Mouse (Mus musculus) testis, adult 2 months (tissue): ENCODE results near the gene Gm13288. TPM values are rescaled to one million over a fixed set of nuclear protein-coding genes. Genes with fewer than 3 reads are reported as not detected.
A peak's percentile ranks its signal among the peaks of the same experiment; 100 is the strongest.
"Not testable (repeated sequence)": the region's sequence is repeated elsewhere in the genome, so short reads cannot be mapped to it uniquely, and the experiment has no call there.

ENCODE experiments used
- H3K27ac ChIP-seq: fragments of 200-500 bp; 2 replicates; pipeline ENCODE4 v1.5.1; 2012; ENCODE audit warnings: low read depth, low read length; ENCODE audit not compliant: control insufficient read depth, insufficient read depth
- H3K27me3 ChIP-seq: fragments of 200-500 bp; 2 replicates; pipeline ENCODE4 v1.6.1; 2012; ENCODE audit warnings: mild to moderate bottlenecking, low read length, moderate library complexity; ENCODE audit not compliant: control insufficient read depth, insufficient read depth
- H3K36me3 ChIP-seq: fragments of 200-500 bp; 2 replicates; pipeline ENCODE4 v1.6.1; 2012; ENCODE audit warnings: mild to moderate bottlenecking, low read length; ENCODE audit not compliant: control insufficient read depth, insufficient read depth
- H3K4me1 ChIP-seq: fragments of 200-500 bp; 2 replicates; pipeline ENCODE4 v1.6.1; 2012; ENCODE audit warnings: low read length; ENCODE audit not compliant: control insufficient read depth, insufficient read depth
- H3K4me3 ChIP-seq: fragments of 200-500 bp; 2 replicates; pipeline ENCODE4 v1.5.1; 2012; ENCODE audit warnings: low read depth, mild to moderate bottlenecking, low read length, moderate library complexity, mixed read lengths; ENCODE audit not compliant: control insufficient read depth
- CTCF ChIP-seq: fragments of 200-500 bp; IDR thresholded peaks from 2 replicates; pipeline ENCODE4 v1.5.1; 2012; ENCODE audit warnings: low read depth, mild to moderate bottlenecking, inconsistent platforms, low read length, moderate library complexity; ENCODE audit not compliant: control insufficient read depth, insufficient read depth, insufficient replicate concordance
- POLR2A ChIP-seq: fragments of 200-500 bp; IDR thresholded peaks from 2 replicates; pipeline ENCODE4 v1.6.1; 2012; ENCODE audit warnings: low read depth, mild to moderate bottlenecking, inconsistent platforms, low read length, moderate library complexity; ENCODE audit not compliant: control insufficient read depth
- polyA plus RNA-seq: library from polyadenylated mRNA; depleted of rRNA; stranded (reverse); fragments of >200 nt; gene quantifications from 2 replicates; pipeline ENCODE4 v1.2.3, GENCODE M21; 2012; rRNA removed

Gene Gm13288
- polyA plus RNA-seq, result not detected in 2 replicates

GRCm38 (mm10) chr4:88805231-88805630 lies at the start of gene Gm13288:
TSS of gene Gm13288 (plus strand) at chr4:88805531.
- not testable (repeated sequence) for H3K4me3 ChIP-seq, H3K27ac ChIP-seq, H3K27me3 ChIP-seq, H3K4me1 ChIP-seq, H3K36me3 ChIP-seq

GRCm38 (mm10) chr4:88756581-88757513 lies 48.5 kb upstream of the Gm13288 start:
- not testable (repeated sequence) for H3K27me3 ChIP-seq, H3K36me3 ChIP-seq, H3K4me1 ChIP-seq
- Histone ChIP-seq H3K27ac (peak overlapping the region; percentile 2; the same call in 1 of the 2 replicates), H3K4me3 (peak overlapping the region; percentile 52)

GRCm38 (mm10) chr4:88757628-88758031 lies 47.7 kb upstream of the Gm13288 start:
- H3K27ac ChIP-seq, H3K36me3 ChIP-seq, H3K4me1 ChIP-seq, H3K27me3 ChIP-seq: not testable (repeated sequence)
- TF ChIP-seq CTCF (peak; percentile 59; the same call in 1 of the 2 replicates), POLR2A (peak; percentile 27; the same call in 1 of the 2 replicates)
- H3K4me3 ChIP-seq, result peak overlapping the region; percentile 52

- not testable (repeated sequence) for H3K27me3 ChIP-seq, H3K36me3 ChIP-seq, H3K27ac ChIP-seq, H3K4me3 ChIP-seq, H3K4me1 ChIP-seq
Observed at GRCm38 (mm10) chr4:88758751-88759150, 46.6 kb upstream of the Gm13288 start.

GRCm38 (mm10) chr4:88759610-88760268 lies 45.6 kb upstream of the Gm13288 start, which contains the start of gene Gm13283:
TSS of gene Gm13283 (plus strand) at chr4:88760119.
- H3K27me3 ChIP-seq, H3K27ac ChIP-seq, H3K4me1 ChIP-seq, H3K4me3 ChIP-seq, H3K36me3 ChIP-seq: not testable (repeated sequence)

GRCm38 (mm10) chr4:88760431-88760830 lies 44.9 kb upstream of the Gm13288 start:
- not testable (repeated sequence) for H3K27ac ChIP-seq, H3K36me3 ChIP-seq, H3K4me3 ChIP-seq, H3K4me1 ChIP-seq, H3K27me3 ChIP-seq

- H3K27me3 ChIP-seq, H3K4me3 ChIP-seq, H3K27ac ChIP-seq, H3K4me1 ChIP-seq, H3K36me3 ChIP-seq: not testable (repeated sequence)
Observed at GRCm38 (mm10) chr4:88761776-88762175, 43.6 kb upstream of the Gm13288 start.

- not testable (repeated sequence) for H3K4me3 ChIP-seq, H3K4me1 ChIP-seq, H3K27me3 ChIP-seq, H3K27ac ChIP-seq, H3K36me3 ChIP-seq
Observed at GRCm38 (mm10) chr4:88762341-88762740, 43.0 kb upstream of the Gm13288 start.

GRCm38 (mm10) chr4:88763384-88764018 lies 41.8 kb upstream of the Gm13288 start:
- not testable (repeated sequence) for H3K27ac ChIP-seq, H3K4me3 ChIP-seq, H3K36me3 ChIP-seq, H3K27me3 ChIP-seq, H3K4me1 ChIP-seq

- not testable (repeated sequence) for H3K27me3 ChIP-seq, H3K27ac ChIP-seq, H3K4me1 ChIP-seq, H3K4me3 ChIP-seq, H3K36me3 ChIP-seq
Observed at GRCm38 (mm10) chr4:88773534-88773933, 31.8 kb upstream of the Gm13288 start, which contains the start of gene Gm13290. TSS of gene Gm13290 (plus strand) at chr4:88773834.

- not testable (repeated sequence) for H3K27me3 ChIP-seq, H3K27ac ChIP-seq
Observed at GRCm38 (mm10) chr4:88776622-88777021, 28.7 kb upstream of the Gm13288 start, which contains the start of gene Gm13289. TSS of gene Gm13289 (plus strand) at chr4:88776922.

More at GRCm38 (mm10) chr4:88776622-88777021, 28.7 kb upstream of the Gm13288 start, which contains the start of gene Gm13289:
- not testable (repeated sequence) for H3K36me3 ChIP-seq, H3K4me3 ChIP-seq, H3K4me1 ChIP-seq
